Mouse (Mus musculus) kidney, adult 9 months (tissue): ENCODE data around the gene Rrbp1.

ENCODE experiments used
- DNase-seq: peaks from one replicate; pipeline ENCODE4 v3.0.0; 2022

Rrbp1 gene

DNA sequence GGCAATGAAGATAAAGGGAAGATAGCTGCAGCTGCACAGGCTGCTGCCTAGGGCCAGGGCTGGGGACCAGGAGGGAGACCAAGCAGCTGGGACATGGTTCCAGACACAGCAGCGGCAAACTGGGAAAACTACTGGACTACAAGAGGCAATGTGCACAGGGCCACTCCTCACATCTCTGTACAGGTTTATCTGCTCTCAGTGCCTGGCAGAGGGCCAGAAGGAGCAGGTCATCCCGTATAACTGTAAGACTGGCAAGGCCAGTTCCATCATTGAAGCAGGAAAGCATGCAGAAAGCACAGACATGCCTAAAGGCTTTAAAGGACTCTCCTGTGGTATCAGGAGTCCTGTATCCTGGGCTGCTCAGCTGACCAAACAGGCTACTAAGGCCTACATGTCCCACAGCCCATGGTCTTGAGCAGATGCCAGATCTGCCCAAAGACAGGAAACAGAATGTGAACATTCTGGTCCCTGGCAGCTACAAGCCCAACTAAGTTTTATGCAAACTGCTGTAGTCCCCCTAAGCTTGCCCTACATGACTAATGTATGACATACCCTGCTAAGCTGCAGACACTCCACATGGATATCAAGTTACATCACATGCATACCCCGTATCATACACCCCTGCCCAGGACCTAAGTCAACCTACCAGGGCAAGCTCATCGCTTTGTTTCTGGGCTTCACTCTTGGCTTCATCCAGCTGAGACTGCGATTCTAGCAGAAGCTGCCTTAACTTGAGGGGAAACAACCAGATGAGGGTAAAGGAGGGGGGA lies 59.3 kb downstream of the Rrbp1 start:
- DNase-seq: no peak

DNA sequence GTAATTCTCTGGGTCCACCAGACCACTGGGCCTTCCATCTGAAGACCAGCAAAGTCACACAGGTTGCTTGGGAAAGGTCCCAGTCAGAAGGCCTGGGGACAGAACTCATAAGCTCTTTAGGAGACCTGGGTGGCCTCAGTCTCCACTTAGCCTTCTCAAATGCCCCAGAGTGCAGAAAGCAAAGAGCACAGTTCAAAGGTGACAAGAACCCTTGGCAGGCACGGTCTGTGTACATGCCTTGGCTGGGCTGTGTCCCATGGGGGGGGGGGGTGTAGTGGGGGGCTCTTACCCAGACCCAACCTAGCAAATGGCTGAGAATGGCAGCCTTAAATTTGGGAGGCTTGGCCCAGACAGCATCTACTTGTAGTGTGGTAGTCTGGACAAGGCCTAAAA lies 60.0 kb downstream of the Rrbp1 start:
- DNase-seq: peak; percentile 37

DNA sequence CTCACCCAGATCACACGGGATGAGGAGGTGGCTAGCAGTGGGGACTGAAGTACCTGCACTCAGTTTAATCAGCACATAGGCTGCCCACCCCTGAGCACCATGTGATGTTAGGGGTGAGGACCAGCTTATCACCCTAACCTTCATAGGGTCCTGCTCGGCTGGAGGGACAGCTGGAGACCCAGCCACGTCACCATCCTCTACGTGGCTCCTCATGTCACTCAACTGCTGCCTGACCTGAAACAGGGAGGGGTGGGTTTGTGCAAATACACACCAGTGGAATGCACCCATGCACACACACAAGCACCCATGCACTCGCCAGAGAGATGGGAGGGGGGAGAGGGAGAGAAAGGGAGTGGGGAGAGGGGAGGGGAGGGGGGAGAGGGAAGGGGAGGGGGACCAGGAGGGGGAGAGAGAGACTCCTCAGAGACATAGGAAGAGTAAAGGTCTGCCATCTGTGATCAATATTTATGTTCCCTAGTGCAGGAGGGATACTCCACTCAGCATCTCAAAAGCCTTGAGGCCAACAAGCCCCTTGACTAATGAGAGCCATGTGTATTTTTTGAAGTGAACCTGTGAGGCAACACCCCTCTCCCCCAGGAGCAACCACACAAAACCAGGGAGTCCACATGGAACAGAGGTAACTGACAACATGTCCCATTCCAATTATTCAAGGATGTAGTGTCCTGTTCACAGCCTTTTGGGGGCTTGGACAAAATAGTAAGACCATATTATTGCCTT lies 60.6 kb downstream of the Rrbp1 start:
- DNase-seq: no peak

DNA sequence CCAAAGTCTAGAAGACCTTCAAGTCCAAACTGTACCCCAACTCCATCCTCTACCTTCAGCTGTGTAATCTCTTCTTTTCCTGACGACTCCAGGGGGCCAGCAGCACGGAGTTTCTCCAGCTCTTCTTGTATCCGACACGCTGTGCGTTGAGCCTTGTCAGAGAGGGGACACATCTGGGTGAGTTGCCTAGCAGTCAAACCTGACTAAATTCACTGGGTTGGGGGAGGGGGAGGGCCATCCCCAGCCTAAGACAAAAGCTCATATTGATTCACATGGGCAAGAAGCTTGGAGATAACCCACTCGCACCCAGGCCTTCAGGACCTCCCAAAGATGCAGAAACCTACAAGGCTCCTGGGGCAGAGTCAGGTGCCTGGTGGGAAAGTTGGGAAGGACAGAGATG lies 61.8 kb downstream of the Rrbp1 start:
- DNase-seq: no peak

DNA sequence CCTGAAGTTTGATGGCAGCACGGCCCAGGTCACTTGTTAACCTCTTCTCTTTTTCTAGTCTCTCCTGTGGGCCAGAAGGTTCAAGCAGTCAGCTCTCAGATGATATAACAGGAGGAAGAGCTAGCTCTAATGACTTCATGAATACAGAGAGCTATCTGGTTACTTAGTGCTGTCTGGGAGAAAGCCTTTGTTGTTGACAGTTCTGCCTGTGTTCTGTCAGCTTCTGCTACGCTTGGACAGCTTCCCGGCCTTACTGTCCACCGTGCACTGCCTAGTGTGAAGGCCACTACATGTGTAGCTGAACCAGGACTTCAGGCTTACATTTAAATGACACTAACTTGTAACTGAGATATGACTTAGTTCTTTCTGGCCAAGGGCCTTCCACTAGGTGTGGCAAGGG lies 62.6 kb downstream of the Rrbp1 start:
- no peak for DNase-seq

DNA sequence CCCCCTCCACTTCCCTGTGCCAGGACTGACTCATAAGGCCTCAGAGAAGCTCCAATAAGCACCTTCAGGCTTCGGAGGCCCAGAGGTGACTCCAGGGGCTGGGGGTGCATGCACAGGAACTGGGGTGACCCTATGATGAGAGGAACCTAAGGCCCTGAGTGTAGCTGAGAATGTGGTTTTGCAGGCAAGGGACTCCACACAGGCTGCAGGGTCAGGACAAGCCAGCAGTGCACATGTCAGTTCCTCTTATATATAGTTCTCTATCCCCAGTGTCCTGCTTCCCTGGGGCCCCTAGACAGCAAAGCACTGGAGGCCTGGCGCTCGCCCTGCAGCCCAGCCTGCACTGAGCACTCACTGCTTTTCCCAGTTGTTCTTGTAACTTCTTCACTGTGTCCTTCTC lies 63.1 kb downstream of the Rrbp1 start:
- no peak for DNase-seq

DNA sequence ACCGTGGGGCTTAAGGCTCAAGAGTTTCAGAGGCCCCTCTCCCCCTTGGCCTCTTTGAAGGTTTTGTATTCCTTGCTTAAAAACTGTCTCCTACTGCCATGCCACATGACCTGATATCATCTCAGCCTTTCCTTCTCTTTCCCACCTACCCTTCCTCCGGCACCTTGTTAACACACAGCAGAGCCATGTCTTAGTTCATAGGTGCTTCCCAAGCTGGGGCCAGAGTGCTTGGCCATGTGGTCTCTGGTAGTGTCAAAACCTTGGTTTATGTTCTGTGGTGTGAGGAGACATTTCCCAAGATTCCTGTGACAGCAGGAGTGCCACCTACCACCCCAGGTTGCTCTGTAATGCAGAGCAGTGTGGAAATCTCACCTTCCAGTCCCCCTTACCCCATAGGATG lies 64.7 kb downstream of the Rrbp1 start:
- DNase-seq: no peak

DNA sequence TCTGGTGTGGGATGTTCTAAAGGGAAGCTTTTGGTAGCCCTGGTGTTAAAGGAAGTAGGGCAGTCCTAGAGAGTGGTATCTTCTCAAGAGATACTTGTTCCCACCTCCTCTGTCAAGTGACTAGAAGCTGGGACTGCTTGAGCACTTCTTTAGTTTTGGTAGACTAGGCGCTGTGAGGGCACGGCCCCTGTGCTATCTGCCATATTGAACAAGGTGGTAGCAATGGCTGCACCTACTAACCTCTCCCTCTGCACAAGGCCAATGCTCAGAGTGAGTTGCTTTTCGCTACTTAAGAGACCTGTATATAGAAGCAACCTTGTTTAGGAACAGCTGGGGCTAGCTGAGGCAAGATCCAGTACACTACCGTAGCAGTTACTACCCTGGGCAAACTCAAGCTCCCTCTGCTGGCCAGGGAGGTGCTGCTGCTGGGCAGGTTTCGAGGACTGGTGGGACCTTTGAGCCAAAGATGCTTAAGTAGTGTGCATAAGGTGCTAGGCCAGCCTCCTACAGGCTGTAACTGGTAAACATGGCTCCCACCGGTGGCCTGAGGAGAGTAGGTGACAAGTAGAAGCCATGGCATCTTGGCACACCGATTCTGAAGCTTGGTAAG lies 65.5 kb downstream of the Rrbp1 start:
- DNase-seq: peak; percentile 69

DNA sequence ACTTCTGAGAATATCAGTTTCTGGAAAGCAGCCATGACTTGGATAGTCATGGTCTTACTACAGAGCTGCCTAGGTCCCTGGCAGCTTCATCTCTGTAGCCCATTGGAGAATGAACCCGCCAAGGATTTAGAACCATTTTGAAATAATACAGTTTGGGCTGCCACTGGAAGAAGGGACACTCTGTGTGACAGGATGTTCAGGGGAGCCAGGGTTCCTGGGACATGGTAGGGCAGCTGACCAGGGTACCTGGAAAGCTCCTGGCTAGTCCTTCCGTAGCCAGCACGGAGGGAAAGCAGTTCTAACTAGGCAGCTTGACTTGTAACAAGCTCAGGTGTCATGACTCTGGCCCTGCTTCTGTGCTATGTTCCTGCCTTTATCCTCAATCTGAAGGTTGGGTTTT lies 66.3 kb downstream of the Rrbp1 start:
- no peak for DNase-seq

DNA sequence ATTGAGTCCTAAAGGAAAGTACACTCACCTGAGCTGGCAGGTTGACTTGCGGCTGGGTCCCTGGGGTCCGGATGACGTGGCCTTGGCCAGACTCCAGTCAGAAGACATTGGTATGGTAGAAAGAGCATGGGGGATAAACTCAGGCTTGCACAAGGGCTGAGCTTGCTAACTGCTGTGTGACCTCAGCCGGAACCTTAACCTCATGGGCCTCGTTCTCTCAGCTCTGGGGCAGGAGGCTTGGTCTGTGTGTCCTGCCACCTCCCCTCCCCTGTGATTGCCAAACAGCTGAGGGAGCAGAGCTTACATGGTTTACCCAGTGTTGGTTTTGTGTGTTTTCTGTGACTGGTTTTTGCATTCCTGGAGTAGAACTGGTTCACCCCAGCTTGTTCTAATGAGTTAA lies 70.7 kb downstream of the Rrbp1 start:
- no peak for DNase-seq

DNA sequence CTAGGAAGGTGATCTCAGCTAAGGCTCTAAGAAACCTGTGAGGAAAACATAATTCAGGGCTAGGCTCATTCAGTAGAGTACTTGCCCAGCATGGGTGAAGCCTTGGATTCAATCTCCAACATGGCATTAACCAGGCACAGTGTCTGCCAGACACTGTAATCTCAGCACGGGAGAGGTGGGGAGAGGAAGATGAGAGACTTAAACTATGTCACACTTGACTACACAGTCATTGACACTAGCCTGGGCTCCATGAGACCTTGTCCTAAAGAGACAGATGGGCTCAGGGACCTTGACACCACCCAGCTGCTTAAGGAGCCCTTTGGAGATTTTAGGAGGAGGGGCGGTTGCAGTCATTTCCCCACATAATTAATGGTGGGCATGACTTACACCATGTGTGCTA lies 73.2 kb downstream of the Rrbp1 start:
- no peak for DNase-seq

DNA sequence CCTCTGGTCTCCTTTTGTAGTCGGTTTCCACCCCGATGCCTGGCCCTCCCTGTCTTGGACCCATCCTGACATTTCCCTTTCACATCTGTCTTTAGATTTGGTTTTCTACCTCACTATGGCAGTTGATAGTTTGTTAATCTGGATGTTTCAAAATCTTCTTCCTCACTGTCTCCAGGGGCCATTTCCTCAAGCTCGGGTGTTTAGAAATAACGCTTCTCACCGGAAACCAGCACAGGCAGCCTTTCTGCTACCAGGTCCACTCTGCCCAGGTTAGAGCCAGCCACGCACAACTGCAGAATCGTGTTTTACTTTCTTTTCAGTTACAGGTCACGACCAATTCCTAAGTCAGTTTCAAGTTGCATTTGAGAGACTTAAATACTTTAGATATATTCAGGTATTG lies 76.6 kb downstream of the Rrbp1 start:
- no peak for DNase-seq

DNA sequence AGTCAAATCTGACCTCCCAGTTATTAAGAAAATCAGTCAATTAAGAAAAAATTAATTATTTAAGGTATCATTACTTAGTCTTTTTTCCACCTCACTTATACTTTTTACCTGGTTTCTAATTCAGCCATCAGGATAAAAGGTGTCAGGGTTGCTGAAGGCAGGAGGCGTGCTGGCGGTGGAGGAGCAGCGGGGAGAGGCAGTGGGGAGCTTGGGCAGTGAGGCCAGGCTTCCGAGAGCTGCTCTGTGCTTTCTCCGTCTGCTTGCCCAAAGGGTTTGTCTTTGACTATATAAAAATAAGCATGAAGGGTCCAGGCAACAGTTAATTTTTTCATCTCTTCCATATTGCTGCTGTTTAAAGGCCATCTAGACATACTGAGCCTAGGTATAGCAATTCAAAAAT lies 77.5 kb downstream of the Rrbp1 start:
- no peak for DNase-seq

DNA sequence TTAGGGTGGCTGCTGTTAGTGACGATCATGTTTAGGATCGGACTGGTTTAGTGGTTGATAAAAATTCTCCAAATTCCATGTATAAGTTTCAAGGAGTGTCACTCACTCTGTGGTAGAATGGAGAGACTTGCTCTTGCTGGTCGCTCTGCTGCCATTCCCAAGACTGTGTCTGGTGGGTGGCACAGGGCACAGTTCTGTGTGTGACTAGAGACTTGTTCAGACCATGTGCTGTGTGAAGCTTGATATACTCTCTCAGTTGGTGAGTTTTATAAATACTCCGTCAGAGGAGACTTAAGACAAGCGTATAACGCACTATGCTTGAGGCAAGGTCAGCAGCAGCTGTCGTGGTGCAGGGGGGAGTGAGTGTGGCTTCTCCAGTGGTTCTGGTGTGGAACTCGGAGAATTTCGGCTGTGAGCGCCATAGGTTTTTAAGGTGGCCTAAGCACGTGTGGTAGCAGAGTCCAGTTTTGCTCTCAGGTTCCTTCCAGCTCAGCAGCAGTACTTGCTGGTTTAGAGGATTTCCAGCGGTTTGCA lies 78.7 kb downstream of the Rrbp1 start:
- DNase-seq: no peak

DNA sequence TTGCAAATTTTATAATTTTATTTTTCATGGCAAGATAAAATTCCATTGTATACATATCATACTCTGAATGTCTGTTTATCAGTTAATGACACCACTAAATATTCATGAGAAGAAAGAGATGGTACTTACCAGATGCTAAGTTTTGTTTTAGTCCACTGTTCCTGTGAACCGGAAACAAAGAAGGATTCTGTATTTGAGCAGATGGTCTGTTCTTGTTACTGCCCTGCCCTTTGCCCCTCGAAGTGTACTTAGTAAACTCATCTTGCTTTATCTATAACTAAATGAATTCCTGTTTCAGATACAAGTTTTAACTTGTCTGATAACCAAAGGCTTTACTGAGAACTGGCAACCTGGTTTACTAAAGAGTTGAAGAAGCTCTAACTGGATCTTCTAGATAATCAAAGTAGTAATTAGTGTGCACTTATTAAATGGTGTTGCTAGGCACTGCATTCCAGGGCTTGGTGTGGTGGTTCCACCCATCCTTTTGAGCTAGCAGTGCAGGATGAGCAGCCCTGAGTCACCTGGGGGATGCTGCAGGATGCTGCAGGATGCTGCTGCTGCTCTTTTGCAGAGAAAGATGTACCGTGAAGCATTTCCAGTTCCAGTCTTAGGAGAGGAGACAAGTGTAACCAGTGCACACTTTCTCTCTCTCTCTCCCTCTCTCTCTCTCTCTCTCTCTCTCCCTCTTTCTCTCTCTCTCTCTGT lies 81.3 kb downstream of the Rrbp1 start:
- DNase-seq: no peak

DNA sequence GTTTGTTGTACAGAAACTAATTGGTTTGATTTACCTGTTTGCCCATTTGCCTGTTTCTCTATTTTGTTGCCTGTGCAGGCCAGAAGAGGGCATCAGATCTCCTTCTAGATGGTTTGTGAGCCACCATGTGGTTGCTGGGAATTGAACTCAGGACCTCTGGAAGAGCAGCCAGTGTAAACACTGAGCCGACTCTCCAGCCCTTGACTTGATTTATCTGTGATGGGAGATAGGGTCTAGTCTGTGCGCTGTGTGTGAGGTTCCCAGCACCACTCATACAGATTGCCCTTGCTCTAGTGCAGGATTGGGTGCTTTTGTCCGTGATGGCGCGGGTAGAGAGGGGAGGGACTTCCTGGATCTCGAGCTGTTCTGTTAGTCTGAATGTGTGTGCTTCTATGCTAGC lies 85.2 kb downstream of the Rrbp1 start:
- DNase-seq: no peak

DNA sequence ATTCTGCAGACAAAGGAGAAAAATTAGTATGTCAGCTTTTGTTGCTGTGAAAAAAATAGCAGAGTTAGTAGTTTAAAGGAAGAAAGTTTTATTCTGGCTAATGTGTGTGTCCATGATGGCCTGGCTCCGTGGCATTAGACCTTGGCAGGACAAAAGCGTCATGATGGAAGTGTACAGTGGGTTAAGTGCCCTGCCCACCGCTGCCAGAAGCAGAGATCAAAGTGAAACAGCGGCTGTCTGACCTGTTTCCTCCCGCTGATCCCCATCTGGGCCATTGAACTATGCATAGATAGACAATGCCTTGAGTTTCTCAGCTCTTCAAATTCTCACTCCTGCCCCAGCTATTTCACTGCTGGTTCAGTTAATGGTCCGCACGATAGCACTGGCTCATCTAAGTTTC lies 87.0 kb downstream of the Rrbp1 start:
- no peak for DNase-seq

DNA sequence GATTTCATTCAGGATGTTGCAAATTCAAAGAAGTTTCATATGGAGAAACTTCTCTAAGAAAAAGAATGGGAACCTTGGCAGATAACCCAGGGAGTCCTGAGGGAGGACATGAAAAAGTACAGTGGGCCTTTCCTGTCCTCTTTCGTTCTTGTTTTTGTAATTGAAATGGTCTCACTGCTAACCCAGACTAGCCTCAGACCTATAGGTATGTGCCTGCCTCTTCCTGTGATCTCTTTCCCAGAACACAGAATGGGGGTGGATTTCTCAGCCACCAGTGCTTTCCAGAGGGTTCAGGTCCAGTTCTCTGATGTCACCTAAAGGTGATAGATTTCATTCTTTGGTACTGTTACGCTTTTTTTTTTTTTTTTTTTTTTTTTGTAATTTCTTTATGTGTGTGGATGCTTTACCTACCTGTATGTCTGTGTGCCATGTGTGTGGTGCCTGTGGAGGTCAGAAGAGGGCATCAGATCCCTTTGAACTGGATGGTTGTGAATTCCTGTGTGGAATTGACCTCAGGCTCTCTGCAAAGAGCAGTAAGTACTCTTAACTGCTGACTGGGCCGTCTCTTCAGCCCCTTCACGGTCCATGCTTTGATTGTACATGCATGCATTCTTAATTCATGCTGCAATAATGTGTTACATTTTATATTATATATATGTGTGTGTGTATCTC lies 92.1 kb downstream of the Rrbp1 start:
- DNase-seq: peak; percentile 48

DNA sequence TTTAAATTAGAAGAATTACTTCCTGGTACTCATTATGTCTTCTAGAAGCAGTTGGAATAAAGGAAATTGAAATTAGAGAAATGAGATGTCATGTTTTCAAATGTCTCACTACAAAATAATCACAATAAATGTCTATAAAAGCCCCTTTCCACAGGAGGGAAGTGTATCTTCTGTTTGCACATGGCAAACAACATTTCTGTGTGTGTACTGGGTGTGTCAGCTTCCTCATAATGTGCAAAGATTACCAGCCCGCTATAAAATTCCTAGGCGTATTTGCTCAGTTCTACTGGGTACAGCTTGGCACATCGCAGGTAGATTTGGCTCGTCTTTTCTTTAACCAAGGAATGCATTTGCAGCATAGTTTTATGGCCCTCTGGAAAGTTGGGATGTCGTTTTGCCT lies 93.4 kb downstream of the Rrbp1 start:
- no peak for DNase-seq

DNA sequence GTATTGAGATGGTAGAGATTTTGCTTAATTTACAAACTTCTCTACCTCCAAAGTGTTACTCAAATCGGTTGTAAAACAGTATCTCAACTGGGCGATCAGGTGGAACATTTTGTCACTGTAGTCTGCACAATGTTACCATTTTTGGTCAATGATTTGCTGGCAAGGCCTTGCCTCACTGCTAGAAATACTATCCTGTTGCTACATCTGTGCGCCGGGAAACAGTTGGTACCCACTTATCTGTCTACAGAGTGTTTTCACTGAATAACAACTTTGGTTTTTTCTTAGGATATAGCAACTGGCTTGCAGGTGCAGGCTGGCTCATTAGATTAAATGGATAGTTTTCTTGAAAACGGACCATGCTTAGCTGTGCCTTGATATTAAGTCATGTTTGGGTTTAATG lies 94.8 kb downstream of the Rrbp1 start:
- peak; percentile 67 for DNase-seq

DNA sequence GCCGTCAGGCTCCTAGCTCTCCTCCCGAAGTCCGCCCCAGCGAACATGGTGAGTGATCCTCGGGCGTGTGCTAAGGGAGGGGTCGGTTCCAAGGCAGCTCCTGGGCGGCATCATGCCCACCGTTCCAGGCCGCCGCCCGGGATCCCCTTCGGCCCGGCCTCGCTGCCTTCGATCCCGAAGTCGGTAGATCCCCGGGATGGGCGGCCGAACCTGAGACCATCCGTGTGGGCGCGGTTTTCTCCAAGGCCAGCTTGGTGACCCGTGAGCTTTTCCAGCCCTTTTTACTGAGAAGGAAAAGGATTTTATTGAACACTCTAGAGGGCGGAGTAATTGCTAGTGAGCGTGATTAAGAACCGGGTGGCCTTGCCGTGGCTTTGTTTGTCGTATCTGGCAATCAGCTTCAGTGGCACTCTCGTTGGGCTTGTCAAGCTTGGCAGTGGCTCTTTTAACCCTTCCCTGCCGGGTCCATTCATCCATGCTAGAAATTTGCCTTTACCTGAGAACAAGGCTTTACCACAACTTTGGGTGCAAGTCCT lies 95.4 kb downstream of the Rrbp1 start:
- DNase-seq: peak; percentile 60
